Mouse (Mus musculus) layer of hippocampus, adult 18-20 months (tissue): ENCODE measurements at regions not wholly inside any gene's neighbourhood (a gene's known extent, or its start where the extent isn't known, plus 50 kb on each side); places are given as distances from the start of the nearest gene placed in this dataset.

Experiments
- DNase-seq, 2 experiments: peaks; one replicate each; pipeline ENCODE4 v3.0.0; 2022; ENCODE audit warnings: low spot score in 2 of 2

GRCm38 (mm10) chrX:11486588-11486987 is 159.0 kb downstream of the H2al1j start:
- no peak for DNase-seq

GRCm38 (mm10) chrX:11487876-11488275 is 160.3 kb downstream of the H2al1j start:
- DNase-seq: no peak

GRCm38 (mm10) chrX:11490146-11490693 is 162.6 kb downstream of the H2al1j start:
- no peak for DNase-seq

DNA sequence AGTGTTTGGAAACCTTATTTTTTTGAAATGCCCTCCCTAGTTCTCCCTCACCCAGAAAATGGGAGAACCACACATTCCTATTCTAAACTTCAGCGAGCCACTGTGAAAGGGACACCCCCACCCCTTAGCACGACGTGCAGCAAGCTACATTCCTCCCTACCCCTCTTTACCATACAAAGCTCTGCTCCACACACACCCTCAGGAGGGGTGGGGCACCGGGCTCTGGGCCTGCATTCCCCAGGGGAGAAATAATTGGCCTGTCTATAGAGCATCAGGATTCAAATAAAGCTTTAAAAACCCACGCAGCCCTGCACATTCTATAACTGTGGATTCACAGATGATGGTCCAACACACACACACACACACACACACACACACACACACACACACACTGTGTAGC is 163.6 kb downstream of the H2al1j start:
- no peak for DNase-seq

DNA sequence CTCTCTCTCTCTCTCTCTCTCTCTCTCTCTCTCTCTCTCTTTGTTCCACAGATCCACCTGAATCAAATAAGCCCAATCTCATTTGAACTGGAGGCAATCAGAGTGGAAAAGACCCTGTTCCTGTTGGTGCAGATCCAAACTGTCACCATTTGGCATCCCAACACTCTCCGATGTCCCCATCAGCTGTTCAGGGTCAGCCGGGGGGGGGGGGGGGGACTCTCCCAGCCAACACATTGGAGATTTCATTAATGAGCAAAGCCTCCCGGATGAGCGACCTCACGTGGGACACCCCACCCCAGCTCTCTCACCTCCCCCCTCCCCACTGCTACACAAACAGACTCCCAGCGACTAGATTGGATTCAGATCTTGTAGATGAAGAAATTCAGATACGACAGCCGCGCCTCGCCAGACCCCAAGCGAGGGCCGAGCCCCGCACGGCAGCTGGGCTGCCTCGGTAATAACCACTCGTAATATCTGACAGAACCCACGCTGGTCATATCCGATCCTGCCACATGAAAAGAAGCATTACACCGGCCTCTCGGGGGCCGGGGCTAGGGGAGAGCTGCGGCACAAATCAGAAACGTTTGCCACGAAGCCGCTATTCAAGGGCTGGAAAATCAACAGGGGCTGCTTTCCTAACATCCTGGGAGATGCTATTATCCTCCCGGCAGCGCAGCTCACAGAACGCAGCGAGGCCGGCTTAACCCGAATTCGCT is 164.2 kb downstream of the H2al1j start:
- DNase-seq: no peak

GRCm38 (mm10) chrX:11493526-11494245 is 166.1 kb downstream of the H2al1j start:
- DNase-seq: no peak

- DNase-seq: peak; percentile 8 to 50
Measured at GRCm38 (mm10) chrX:11494246-11494630, 166.6 kb downstream of the H2al1j start.

DNA sequence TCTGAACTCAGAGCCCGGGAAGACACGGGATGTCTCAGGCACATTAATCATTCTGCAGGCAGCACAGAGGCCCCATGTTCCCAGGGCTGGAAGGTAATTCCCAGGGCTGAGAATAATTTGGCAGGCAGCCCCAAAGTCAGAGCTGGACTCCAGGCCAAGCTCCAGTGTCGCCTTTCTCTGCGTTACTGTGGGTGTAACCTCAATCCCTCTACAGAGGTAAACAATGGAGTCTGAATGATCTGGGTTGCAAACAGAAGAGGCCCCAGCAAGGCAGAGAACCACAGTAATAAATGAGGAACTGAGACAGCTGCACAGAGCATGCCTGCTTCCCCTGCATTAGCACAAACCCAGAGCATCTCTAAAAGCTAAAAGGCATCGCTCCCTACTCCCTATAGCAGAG is 184.8 kb downstream of the H2al1j start:
- no peak for DNase-seq

GRCm38 (mm10) chrX:11512928-11513327 is 185.3 kb downstream of the H2al1j start:
- no peak for DNase-seq

- DNase-seq: no peak
Measured at GRCm38 (mm10) chrX:11523791-11524190, 196.2 kb downstream of the H2al1j start.

DNA sequence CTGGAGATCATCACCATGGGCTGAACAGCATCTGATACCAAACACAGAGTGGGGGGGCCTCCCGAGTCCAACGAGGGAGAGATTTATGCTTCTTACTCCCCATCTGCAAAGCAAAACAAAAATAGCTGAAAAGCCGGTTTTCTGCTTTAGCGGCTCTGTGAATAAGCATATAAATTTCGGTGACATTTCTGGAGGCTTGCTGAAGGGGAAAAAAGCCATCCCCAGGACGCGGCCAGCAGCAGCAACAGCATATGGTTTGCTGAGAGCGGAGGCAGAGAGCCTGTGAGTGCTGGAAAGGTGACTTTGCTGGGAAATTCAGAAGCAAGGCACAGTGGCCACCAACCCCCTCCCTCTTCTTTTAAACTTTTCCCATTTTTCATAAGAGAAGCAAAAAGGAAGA is 197.7 kb downstream of the H2al1j start:
- DNase-seq: no peak

DNA sequence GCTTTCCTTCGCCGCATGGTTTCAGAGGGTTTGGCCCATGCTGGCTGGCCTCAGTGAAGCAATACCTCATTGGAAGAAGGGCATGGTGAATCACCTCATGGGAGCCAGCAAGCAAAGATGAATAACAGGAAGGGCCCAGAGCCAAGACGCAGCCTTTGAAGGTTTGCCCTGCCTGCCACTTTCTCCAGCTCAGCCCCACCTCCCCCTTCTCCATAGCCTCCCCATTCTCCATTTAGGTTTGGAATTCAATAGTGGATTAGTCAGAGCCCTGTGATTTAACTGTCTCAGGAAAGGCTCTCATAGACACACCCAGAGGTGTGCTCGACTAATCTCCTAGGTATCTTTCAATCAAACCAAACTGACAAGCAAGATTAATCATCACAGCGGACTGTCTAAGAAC is 201.0 kb downstream of the H2al1j start:
- DNase-seq: no peak

DNA sequence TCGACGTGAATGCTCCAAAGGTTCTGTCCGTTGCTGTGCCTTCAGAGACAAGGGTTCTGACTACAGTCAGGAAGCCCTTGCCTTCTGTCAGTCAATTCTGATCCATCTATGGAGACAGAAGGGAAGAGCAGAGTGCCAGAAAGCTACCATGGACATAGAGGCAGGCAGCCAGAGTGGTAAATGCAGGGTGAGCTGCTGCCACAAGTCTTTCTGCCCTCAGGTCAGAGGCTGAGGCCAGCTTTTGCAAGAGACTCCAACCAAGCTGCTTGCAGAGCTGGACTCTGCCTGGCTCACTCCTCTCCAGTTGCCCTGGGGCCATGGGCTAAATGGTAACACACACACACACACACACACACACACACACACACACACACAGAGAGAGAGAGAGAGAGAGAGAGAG is 201.6 kb downstream of the H2al1j start:
- DNase-seq: no peak

DNA sequence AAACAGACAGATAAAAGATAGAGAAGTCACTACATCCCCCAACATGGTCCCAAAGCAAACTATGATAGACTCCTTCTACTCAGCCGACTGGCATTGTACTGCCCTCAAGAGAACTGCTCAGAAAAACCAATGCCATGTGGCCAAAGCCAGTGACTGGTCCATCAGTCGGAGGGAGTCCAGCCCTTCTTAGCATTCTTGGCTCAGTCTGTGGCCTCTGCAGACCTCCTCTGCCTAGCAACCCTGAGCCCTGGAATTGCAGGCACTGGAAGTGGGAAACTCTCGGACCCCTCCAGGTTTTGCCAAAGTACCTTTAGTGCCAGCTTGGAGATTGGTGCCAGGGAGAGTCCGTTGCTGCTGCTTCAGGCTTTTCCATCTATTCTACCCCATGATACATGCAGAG is 205.2 kb downstream of the H2al1j start:
- no peak for DNase-seq

- peak in 1 of 2 experiments; percentile 55 for DNase-seq
Measured at GRCm38 (mm10) chrX:11533871-11534270, 206.2 kb downstream of the H2al1j start.

- DNase-seq: no peak
Measured at GRCm38 (mm10) chrX:11541011-11541410, 213.4 kb downstream of the H2al1j start.

- DNase-seq: peak in 1 of 2 experiments; percentile 4
Measured at GRCm38 (mm10) chrX:11550164-11550851, 222.7 kb downstream of the H2al1j start.

DNA sequence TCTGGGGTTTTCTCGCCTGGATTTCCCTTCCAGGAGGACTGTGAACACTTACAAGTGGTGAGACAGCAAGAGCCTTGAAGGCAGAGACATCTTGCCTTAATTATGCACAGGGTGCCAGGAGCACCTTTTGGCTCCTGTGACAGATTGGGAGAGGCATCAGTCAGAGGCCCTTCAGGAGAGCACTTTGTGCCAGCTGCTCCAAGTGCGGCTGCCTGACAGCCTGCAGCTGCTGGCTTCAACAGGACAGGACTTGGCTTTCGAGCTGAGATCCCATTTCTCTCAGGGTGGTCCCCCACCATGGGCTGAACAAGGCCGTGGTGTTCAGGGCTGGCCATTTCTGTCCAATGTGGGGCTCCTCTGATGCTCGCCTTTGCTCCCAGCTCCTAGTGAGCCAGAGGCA is 224.6 kb downstream of the H2al1j start:
- no peak for DNase-seq

DNA sequence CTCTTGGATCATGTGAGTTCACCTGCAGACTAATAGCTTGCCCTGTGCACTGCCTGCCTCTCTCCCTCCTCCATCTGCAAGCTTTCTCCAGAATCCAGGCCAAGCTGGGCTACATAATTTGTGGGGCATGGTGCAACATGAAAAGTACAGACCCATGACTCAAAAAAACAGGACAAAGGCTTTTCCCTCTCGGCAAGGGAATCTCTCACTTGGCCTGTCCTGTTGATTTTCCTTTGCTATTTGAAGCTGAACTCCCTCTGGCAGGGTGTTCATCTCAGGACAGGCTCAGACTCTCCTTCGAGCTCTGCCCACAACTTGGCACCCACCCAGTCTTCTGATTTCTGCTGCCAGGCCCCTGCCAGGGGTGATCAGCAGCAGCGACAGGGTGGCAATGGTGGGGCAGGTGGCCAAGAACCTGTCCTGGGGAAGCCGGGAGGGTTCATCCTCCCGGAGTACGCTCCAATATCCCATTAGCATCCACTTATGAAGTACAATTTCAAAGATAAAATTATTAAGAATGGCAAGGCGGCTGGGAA is 227.5 kb downstream of the H2al1j start:
- no peak for DNase-seq

DNA sequence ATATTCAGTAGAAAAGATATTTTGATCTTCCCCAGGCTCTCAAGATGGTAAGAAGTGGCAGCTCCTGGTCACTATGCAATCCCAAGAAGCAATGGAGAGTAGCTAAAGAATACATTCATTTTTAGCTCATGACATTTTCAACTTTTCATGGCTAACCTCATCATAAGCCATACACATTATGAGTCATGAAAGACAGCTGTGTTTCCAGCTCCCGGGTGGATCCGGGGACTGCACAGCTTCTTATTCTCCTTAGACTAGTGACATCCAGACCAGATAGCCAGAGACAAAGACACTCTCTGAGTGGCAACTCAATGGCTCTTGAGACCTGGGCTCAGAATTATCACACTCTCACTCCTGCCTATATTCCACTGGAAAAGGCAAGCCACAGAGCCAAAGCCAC is 230.6 kb downstream of the H2al1j start:
- no peak for DNase-seq

- no peak for DNase-seq
Measured at GRCm38 (mm10) chrX:11560550-11561276, 233.1 kb downstream of the H2al1j start.
